Mouse (Mus musculus) lung, adult 18-20 months (tissue): ENCODE results near the gene Vrk2.

Source experiments
- DNase-seq, 2 experiments: peaks; one replicate each; pipeline ENCODE4 v3.0.0; 2022; ENCODE audit warnings: mixed read lengths in 2 of 2

The Vrk2 gene

DNA sequence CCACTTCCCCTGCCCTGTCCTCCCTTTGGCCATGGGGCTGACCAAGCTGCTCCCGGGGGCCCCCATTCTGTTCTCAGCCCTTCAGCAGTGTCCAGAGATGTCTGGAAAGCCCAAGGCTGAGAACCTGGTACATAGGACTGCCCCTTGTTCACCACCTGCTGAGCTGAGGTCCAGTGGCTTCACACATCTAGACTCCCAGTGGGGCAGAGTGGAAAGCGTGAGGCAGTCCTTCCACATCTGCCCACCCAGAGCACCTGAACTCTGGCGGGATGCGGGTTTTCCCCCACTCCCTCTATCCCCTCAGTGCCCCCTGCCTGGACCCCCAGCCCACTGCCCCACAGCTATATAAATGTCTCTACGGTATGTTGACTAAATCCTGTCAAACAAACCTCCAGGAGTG, 56.0 kb downstream of the Vrk2 start:
- no peak for DNase-seq

DNA sequence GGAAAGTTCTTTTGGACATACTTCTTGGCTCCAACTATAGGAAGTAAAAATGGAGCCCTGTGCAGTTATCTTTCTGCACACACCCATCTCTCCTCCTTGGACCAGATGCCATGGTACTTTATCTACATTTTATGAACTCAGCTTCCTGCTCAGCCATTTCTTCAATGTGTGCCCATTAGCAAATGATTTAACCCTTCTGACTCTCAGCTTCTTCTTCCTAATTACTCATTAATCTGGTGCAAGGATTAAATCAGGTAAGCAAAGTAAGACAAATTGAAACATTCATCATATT, 60.0 kb downstream of the Vrk2 start:
- DNase-seq = no peak

DNA sequence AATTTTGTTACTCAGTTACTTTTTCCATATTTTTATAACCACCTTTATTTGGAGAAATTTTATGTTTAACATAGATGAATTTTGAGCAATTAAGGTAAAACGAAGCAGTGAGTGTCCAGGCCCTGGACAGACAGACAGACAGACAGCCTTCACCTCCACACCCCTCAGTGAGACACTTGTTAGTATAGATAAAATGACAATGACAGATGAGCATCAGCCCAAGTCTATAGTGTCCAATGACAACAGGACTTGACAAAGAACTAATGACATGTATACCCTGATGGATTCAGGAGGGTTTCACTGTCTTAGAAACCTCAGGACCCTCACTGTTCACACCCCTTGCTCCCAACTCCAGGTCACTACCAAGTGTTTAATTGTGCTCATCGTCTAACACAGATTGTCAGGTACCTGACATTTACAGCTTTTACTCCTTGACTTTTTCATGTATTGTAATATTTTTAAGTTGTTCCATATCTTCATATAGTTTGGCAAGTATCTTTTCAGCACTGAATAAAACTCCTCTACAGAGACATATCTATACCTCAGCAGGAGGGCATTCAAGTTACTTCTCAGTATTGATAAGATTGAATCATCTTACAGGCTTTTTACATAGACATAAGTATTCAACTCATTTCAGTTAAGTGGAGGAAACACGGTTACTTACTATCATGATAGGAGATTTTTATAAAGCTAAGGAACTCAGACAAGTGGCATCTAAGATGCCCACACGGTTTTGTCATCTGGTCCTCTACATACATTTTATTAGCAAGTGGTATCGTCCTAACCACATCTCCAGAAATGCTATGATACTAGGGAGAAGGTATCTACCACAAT, 60.6 kb downstream of the Vrk2 start:
- DNase-seq = no peak

DNA sequence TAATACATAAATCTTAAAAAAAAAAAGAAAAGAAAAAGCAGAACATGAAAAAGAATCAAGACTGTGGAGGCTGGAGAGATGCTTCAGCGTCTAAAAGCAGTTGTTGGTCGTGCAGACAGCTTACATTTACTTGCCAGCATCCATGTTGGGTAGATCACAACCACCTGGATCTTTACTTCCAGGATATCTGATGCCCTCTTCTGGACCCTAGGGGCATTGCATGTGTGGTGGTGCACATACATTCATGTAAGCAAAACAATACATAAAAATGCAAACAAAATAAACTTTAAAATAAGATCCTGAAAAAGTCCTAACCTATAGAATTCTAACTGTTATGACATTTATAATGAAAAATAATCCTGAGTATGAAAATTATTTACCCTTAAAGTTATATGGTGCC, 66.9 kb downstream of the Vrk2 start:
- DNase-seq = no peak

DNA sequence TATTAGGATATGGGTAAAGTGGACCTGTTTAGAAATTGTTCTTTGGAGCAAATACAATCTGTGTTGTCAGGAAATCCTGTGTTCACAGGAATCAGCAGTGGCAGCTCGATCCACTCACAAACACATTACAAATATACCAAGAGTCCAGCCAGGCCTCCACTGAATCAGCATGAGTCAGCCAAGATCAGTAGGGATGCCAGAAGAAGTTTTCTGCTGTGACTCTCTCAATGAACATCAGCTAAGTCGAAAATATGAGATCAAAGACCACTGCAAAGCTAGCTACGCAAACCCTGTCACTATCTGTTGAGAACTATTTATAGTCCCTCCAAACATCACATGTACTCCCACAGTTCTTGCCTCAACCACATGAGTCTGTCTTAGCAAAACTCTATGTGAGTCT, 74.8 kb downstream of the Vrk2 start:
- DNase-seq = peak in 1 of 2 experiments; percentile 7

DNA sequence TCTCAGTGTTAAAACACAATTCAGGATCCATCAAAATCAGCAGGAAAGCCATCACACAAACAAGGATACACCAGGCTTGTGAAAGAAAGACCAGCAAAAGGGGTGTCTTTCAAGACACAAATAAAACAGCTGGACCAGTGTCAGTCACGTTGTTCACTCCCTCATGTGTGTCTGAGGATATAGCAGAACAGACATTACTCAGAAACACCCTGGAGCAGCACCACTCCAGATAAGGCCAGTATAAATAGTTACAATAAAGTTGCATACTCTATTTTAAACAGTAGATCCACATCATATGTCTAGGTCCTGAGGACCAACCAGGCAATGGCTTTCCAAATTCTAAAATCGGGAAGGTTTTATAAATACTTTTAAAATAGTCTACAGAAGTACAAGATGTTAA, 77.7 kb downstream of the Vrk2 start:
- no peak for DNase-seq

DNA sequence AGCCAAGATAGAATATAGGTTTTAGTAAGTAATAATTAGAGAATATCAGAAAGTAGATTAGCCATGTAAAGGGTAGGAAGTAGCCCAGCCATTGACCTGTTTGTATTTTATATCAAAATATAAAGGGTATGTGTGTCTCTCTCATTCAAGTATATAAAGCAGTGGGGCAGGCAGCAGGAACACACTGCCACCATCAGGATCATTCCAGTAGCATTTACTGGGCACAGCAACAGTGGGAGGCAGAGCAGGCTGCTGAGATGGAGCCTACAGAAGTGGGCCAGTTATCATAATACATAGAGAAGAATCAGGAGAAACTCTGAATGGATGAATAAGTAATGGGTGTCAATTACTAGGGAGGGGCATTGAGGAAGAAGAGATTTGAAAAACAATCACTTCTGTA, 80.1 kb downstream of the Vrk2 start:
- no peak for DNase-seq

DNA sequence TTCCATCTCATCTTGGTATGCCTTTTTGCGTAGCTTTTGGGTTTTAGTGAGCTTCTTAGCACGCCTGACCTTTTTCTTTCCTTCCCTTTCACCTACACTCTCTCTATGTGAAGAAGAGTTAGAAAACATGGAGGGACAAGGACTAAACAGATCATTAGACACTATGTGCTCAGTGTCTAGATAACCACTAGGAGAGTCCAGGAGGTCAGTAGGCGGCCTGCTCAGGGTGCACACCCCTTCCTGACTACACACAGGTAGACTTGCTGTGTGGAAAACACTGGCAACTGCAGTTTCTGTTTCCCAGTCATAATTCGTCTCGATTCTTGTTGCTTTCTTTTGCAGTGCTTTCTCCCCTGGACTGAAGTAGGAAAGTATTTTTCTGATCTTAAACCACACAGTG, 97.8 kb downstream of the Vrk2 start:
- no peak for DNase-seq

DNA sequence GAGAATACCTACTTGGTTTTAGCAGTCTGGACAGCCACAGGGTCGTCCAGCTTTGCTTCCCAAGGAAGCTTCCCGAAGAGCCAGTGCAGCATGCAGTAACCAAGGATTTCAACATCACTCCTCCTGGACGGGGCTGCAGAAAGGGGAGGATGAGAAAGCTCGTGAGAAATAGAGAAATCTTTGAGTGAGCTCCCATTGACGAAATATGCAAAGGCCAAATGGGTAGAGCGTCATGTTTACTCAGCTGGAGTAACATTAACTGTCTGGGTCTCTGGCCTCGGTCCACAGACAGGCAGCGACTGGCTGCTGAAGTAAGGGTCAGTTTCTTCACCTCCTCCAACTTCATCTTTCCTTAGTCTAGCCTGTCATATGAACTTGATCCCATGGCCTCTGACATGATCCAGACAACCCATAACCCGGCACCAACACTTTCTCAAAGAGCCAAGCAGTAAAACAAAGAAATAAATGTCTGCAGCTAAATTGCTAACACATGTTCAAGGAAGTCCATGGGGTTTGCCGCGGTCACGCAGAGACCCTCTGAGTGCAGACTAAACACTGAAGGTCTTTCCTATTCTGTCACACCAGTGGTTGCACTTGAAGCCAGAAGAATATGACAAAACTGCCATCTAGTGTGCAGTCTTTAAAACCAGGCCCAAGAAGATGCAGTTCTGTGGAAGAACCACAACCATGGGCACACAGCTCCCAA, 103.9 kb downstream of the Vrk2 start:
- DNase-seq = peak; percentile 6 to 33

DNA sequence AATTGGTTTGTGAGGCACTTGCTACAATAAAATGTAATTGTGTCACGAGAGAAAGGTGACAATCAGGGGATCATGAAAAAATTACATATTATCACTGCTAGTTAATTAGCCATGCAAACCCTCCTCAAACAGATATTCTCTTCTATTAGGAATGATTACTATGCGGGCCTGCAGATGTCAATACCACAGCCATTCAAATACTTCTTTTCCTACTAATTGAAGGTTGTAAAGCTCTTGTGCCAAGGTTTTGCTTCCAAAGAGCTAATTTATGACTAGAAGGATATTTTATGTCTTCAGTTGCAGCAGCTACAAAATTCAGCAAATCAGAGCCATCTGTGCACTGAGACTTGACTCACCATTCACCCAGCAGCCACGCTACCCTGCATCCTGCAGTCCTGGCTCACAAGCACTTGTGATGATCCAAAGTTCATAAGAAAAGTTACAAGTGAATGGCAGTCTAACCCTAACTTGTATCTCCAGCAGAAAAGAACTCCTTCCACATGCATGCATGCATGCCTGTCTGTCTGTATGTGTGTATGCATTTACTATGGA, 112.0 kb downstream of the Vrk2 start:
- DNase-seq = no peak

DNA sequence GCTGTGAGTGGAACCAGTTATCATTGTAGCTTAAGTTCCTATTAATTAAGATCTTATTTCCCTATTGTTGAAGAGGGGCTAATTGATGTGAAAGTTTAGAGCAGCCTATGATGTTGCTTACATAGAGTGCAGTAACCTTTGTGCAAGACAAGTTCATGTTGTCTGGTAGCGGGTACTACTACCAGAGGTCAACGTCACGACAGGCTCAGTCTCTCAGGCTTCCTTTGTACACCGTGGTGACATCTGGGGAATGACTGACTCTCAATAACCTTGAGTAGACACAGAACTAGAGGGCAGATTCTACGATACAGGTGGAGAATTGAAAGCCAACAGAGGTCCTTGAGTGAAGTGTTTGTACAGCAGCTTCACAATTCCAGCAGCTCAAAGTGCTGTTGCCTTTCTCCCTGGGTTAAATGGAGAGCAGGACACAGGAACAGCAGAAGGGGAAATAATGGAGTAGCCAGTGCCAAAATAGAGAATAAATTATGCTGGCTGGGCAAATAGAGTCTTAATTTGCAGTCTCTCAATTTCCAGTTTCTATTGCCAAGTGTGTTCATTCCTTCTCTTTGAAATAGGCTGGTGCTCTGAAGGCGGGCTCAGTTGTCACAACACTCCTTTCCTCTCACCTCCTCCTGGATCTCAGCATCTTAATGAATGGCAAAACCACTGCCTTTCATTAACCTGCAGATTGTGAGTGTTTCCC, 116.6 kb downstream of the Vrk2 start:
- DNase-seq = peak in 1 of 2 experiments; percentile 10

DNA sequence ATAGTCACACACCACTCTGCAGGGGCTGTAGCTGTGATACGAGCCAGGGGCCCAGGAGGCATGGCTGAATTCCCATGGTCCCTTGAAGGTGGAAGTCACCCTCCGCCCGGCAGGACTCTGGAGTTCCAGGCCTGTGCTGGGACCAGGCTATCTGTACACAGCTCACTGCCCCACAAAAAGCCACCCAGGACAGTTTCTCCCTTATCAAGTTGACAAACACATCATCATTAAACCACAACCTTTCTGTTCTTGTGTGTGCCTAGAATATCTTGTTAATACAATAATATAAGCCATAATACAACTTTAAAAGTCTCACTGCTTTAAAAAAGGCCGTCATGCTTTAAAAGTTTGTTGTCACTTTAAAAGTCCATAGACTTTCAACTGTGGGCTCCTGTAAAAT, 139.7 kb downstream of the Vrk2 start:
- DNase-seq = no peak

DNA sequence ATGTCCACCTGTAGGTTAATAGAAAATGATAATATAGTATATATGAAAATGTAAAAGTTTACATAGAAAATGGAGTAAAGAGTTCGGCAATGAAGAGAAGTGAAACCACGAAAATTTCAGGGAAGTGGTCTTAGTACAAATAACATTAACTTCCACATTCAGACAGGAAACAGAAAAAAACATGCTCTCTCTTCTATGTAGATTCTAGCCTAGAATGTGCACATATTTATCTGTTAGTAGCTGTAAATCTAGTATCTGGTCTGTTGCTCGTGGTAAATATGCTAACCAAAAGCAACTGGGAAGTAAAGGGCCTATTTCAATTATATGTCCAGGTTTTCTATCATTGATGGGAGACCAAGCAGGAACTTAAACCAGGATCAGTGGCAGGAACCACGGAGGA, 141.1 kb downstream of the Vrk2 start:
- DNase-seq = no peak

DNA sequence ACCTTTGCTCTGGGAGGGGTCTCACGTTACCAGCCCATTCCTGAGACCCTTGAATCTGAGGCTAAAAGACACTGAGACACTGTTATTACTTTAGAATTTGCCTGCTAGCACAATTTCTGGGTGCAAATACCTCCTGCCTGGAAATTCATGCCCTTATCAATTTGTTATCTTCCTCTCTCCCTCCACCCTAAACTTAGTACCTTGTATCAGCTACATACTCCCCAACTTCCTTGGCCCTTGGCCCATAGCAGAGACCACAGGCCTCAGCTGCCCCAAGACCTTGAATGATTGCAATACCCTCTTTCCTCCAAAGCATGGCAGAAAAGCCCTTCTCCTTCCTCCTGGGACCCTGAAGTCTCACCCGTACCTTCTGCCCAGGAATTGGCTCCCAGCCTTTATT, 142.6 kb downstream of the Vrk2 start:
- DNase-seq = no peak

DNA sequence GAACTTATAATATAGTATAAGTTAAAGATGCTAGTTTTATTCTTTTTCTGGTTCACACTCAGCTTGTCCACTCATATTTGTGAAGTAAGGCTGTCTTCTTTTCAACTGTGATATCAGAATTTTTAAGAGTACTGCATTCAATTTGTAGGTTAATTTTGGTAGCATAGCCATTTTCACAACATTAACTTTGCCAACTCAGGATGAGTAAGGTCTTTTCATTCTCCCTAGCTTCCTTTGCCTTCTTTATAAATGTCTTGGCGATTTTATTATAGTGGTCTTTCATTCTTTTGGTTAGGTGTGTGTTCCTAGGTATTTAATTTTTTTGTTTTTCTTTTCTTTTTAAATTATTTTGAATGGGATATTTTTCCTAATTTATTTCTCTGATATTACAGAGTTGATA, 143.2 kb downstream of the Vrk2 start:
- DNase-seq = no peak

DNA sequence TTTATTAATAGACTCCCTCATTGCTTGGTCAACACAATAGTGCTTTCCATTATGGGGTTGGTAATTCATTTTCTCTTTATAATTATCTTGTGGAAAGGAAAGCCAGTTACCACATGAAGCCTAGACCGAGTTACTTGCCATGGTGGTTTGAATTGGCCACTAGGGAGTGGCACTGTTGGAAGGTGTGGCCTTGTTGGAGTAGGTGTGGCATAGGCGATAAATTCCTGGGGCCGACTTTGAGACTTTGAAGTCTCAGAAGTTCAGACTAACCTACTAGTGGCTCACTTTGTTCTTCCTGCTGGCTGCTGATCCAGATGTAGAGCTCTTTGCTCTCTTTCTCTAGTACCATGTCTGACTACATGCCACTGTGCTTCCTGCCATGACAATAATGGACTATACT, 144.0 kb downstream of the Vrk2 start:
- no peak for DNase-seq

DNA sequence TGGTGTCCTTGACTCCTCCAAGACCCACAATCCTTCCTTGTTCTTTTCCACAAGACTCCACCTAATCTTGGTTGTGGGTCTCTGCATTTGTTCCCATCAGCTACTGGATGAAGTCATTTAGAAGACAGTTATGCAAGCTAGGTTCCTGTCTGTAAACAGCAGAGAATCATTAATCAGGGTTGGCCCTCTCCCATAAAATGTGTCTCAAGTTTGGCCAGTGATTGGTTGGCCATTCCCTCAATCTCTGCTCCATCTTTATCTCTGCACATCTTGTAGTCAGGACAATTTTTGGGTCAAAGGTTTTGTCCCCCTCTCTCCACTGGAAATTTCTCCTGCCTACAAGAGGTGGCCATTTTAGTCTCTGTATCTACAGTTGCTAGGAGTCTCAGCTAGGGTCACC, 149.4 kb downstream of the Vrk2 start:
- no peak for DNase-seq

DNA sequence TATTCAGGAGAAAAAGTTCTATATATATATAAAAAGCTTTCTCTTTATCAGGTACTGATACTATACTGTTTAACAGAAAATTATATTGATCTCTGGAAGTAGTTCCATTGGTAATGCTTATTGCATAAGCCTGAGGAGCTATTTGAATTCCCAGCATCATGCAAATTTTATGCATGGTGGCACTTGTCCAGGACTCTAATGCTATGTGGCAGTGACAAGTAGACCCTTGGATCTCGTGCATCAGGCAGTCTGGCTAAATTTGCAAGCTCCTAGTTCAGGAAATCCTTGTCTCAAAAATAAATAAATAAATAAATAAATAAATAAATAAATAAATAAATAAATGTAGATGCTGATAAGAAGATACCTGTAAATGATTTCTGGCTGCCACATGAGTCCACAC, 152.7 kb downstream of the Vrk2 start:
- DNase-seq = no peak

DNA sequence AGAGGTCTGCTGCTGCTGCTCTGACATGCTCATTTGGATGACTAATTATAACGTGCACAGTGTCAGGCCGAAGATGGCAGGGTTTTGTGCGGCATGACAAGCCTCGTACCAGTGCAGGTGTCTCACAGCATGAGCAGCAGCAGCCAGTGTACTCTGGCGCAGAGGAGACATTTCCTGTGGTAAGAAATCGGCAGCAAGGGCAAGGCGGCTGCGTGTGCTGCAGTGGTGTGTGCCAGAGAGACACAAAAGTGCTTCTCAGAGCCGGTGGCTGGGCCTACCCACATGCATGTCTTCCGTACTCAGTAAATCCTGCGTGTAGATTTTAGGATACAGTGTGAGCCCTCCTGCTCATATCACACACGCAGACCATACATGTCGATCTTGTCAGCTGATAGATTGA, 156.0 kb downstream of the Vrk2 start:
- no peak for DNase-seq

DNA sequence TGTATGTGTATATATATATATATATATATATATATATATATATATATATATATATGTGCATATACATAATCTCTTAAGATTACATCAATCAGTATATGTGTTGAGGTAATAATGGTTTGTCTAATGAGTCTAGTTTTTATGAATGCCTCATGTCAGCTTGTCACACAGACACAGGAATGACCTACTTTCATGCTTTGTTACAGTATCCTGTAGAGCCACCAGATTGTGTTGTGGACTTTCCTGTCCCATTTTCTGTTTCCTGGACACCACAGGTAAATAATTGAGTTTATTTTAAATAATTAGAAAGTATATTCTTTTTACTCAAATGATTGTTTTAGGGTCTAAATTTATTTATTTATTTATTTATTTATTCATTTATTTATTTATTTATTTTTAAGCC, 159.6 kb downstream of the Vrk2 start:
- no peak for DNase-seq

DNA sequence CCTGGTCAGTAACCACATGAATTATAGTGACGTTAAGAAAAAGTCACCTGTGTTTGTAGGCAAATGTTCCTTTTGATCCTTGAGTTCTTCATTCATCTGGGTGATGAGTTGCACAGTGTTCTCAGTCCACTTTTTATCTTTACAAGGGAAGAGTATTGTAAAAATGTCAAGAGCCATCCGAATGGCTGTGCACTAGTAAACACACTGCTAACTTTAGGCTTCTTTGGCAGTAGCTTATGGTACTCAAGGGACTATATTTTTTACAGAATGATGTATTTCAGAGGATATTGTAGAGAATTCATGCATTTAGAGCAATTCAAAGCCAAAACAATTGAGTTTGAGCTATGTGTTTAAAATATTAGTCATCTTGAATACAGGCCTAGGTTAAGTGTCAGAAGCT, 172.3 kb downstream of the Vrk2 start:
- DNase-seq = no peak
